Mouse (Mus musculus) lung, postnatal 0 days (tissue): Measurements from ENCODE around the gene Ankrd44.

Experiments used
- CTCF ChIP-seq: IDR thresholded peaks from 2 replicates; pipeline ENCODE4 v1.5.1; 2016; ENCODE audit warnings: antibody characterized with exemption, mild to moderate bottlenecking
- EP300 ChIP-seq: IDR thresholded peaks from 2 replicates; pipeline ENCODE4 v1.6.1; 2016; ENCODE audit warnings: antibody characterized with exemption, mild to moderate bottlenecking, control low read depth

- no peak for TF ChIP-seq CTCF
- TF ChIP-seq EP300 = no peak
These were observed 65.8 kb downstream of the Ankrd44 start for GRCm38 (mm10) chr1:54860361-54860760.
